Mouse (Mus musculus): ENCODE data around the gene BC052040. TPM values are rescaled to one million over a fixed set of nuclear protein-coding genes. Genes with fewer than 3 reads are reported as not detected.

The BC052040 gene
- polyA plus RNA-seq, 1 experiment from 2014 or later = 20.8 TPM

DNA sequence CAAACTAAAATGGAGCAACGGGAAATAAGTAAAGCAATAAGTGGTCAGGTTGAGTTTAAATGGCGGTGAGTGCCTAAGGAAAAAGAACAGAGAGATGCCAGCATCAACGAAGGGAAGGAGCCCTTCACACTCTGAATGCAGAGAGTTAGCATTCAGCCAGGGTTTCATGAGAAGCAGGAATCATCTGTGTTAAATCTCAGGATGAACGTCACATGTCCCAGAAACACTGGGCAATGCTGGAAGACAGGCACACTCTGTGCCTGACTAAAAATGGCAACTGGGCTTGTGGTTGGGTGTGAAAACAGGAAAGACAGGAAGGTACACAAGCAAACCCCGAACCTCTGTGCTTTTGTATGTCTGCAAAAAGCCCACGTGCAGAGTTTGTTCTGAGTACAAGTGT, 217.3 kb downstream of the BC052040 start:
- H3K9me3 ChIP-seq = no peaks in the 10 kb centered on the region
- DNase-seq (ENCODE audit: low spot score) = no peak

DNA sequence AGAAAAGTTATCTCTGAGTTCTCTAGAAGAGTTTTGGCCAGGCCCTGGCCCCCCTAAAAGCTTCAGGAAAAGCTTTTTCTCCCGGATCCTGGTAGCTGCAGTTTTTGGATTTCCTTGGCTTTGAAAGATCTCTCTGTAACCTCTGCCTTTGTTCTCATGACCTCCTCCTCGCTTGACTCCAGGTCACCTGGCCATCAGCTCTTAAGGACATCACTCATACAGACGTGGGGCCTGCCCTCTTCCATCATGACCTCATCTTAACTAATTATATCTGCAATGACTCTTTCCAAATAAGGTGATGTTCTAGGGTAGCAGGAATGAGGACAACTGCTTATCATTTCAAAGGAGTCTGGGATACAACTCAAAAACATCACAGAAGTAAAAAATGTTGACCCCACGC, 226.9 kb downstream of the BC052040 start:
- Histone ChIP-seq H3K27ac (replicated peaks) (no peak overlapping the region), H3K4me1 (peaks cover 9% of the 10 kb centered on the region), H3K9me3 (no peaks in the 10 kb centered on the region), H3K36me3 (replicated peaks) (no peaks in the 10 kb centered on the region), H3K27me3 (replicated peaks; ENCODE audit: low read depth, poor library complexity, severe bottlenecking) (no peaks in the 10 kb centered on the region), H3K4me3 (no peak overlapping the region)
- 57% methylated on average over 4 of the region's 4 CpGs for WGBS
- DNase-seq (ENCODE audit: low spot score) = no peak

More for the DNA sequence above, 217.3 kb downstream of the BC052040 start:
- Histone ChIP-seq H3K27me3 (replicated peaks; ENCODE audit: low read depth, poor library complexity, severe bottlenecking) (no peaks in the 10 kb centered on the region), H3K4me1 (no peaks in the 10 kb centered on the region), H3K4me3 (no peak overlapping the region), H3K36me3 (replicated peaks) (no peaks in the 10 kb centered on the region), H3K27ac (replicated peaks) (no peak overlapping the region)
- WGBS = 85% methylated on average over 6 of the region's 6 CpGs

DNA sequence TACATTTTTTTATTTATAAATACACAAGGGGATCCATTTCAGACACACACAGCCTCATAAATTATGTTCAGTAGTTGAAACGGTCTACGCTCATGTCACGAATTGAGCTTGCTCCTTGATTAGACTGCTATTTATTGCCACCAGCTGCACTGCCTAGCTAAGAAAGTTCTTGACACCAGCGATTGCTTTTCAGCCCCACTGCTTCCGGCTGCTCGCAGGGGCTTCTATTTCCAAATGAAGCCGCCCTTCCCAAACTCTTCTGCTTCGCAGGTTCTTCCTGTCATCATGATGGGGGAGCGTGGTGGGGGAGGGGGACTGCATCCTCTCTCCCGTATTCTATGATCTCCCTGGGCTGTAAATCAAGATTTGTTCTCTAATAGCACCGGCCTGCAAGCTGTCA, 231.8 kb downstream of the BC052040 start:
- WGBS = 52% methylated on average over 11 of the region's 11 CpGs
- DNase-seq (ENCODE audit: low spot score) = peak; percentile 31

DNA sequence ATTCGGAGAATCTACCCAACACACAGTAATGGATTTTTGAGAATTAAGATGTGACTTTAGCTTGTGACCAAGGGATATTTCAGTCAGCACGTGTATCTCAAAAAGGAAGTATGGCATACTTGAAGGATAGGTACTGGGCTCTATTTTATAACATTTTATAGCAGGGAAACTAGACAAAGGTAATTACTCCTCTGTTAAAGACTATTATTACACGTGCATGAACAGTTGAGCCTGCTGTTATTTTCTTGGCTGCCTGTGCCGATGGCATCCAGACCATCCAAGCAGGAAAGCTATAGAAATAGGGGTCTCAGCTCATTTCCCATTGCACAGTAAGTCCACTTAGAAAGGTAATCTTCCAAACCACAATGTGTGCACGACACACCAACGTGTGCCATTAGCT, 232.2 kb downstream of the BC052040 start:
- Histone ChIP-seq H3K27ac (replicated peaks) (no peak overlapping the region), H3K36me3 (replicated peaks) (no peaks in the 10 kb centered on the region), H3K4me1 (peaks cover 19% of the 10 kb centered on the region), H3K27me3 (replicated peaks; ENCODE audit: low read depth, poor library complexity, severe bottlenecking) (no peaks in the 10 kb centered on the region; the same call in 1 of the 2 replicates), H3K4me3 (no peak overlapping the region; the same call in 1 of the 2 replicates), H3K9me3 (no peaks in the 10 kb centered on the region)
- WGBS = 79% methylated on average over 6 of the region's 6 CpGs
- DNase-seq (ENCODE audit: low spot score) = no peak

More for the DNA sequence above, 231.8 kb downstream of the BC052040 start:
- H3K4me1 ChIP-seq = peaks cover 19% of the 10 kb centered on the region
- H3K27me3 ChIP-seq (replicated peaks; ENCODE audit: low read depth, poor library complexity, severe bottlenecking) = no peaks in the 10 kb centered on the region; the same call in 1 of the 2 replicates
- no peaks in the 10 kb centered on the region for H3K9me3 ChIP-seq
- H3K4me3 ChIP-seq = no peak overlapping the region; the same call in 1 of the 2 replicates
- H3K36me3 ChIP-seq (replicated peaks) = no peaks in the 10 kb centered on the region
- H3K27ac ChIP-seq (replicated peaks) = no peak overlapping the region

DNA sequence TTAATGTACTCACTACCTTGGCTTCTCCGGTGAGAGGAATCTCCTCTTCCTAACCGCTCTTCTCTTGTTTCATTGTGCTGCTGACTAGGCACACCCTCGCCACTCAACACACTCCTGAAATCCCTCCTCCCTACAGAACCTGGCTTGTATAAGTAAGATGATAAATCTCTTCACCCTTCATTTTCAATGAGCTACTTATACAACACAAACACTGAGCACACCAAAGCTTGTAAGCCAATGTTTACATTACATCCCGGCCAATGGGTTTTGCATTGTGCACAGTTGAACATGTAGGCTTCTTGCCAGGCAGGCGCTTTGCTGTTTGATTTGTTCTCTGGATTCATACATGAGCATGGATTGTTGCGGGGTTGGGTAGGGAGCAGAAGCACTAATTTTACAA, 236.4 kb downstream of the BC052040 start:
- Histone ChIP-seq H3K4me3 (no peak overlapping the region), H3K27me3 (replicated peaks; ENCODE audit: low read depth, poor library complexity, severe bottlenecking) (no peaks in the 10 kb centered on the region; the same call in 1 of the 2 replicates), H3K9me3 (no peaks in the 10 kb centered on the region), H3K27ac (replicated peaks) (no peak overlapping the region), H3K36me3 (replicated peaks) (no peaks in the 10 kb centered on the region), H3K4me1 (peaks cover 14% of the 10 kb centered on the region)
- 82% methylated on average over 6 of the region's 6 CpGs for WGBS
- no peak for DNase-seq (ENCODE audit: low spot score)

DNA sequence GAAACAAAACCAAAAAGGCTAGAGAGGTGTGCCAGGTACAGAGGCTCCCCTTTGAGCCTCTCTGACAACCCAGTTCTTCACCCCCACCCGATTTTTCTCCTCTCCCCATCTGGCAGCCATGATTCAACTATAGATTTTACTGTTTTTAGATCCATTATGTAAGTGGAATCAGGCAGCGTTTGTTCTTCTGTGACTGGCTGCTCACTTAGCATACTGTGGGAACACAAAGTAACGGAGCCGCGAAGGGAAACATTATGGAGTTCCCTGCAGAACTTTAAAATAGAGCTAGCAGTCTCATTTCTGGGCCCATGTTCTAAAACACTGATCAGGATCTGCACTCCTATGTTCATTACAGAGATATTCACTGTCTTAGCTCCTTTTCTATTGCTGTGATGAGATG, 240.8 kb downstream of the BC052040 start:
- Histone ChIP-seq H3K4me1 (no peaks in the 10 kb centered on the region), H3K9me3 (no peaks in the 10 kb centered on the region), H3K4me3 (no peak overlapping the region), H3K27ac (replicated peaks) (no peak overlapping the region), H3K27me3 (replicated peaks; ENCODE audit: low read depth, poor library complexity, severe bottlenecking) (no peaks in the 10 kb centered on the region), H3K36me3 (replicated peaks) (no peaks in the 10 kb centered on the region)
- WGBS = 96% methylated on average over 5 of the region's 5 CpGs
- no peak for DNase-seq (ENCODE audit: low spot score)

MicroRNAs encoded within 50 kb of the gene (microRNA counts, 519-probe panel; counts per million panel counts)
- 188 counts per million, percentile 57 among the panel's probes with 10 or more counts for microRNA mmu-miR-1951

Small RNA genes within 50 kb of the gene (microRNA-seq; reads per million reads assigned to microRNA genes)
- not detected for gene Mir1951
